Mouse (Mus musculus): Measurements from ENCODE around the gene Gps2. TPM values are rescaled to one million over a fixed set of nuclear protein-coding genes. Genes with fewer than 3 reads are reported as not detected.

Gene Gps2
- polyA plus RNA-seq, 1 experiment from 2014 or later = 63.0 TPM

DNA sequence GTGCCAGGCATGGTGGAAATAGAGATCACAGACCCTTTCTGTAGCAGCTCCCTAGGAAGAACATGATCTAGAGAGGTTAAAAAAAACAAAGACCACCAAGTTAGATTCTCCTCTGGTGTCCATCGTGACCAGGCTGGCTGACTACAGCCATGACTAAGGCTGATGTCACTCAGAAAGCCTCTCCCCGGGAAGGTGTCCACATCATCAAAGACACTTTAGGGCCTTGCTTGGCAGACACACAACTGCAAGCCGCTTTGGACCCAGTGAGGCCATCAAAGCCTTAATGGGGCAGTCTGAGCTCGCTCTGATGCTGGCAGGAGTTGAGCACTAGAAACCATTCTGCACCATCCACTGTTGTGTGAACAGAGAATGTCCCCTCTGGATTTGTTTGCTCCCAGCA is 41.2 kb upstream of the Gps2 start:
- DNase-seq (ENCODE audit: low spot score) = no peak
- no peaks in the 10 kb centered on the region for H3K27me3 ChIP-seq (ENCODE audit: insufficient read depth, low read length)
- H3K4me3 ChIP-seq (replicated peaks; ENCODE audit: low read depth, low read length) = no peak overlapping the region
- no peak for ATAC-seq (replicated peaks; ENCODE audit: low FRiP score, low read depth)
- 71% methylated on average over 4 of the region's 4 CpGs for WGBS
- no peak overlapping the region for H3K27ac ChIP-seq
- no peaks in the 10 kb centered on the region for H3K9me3 ChIP-seq (replicated peaks; ENCODE audit: low read length)
- TF ChIP-seq CTCF (IDR thresholded peaks at IDR 0.05; ENCODE audit: low read depth) = no peak
- H3K4me1 ChIP-seq (replicated peaks; ENCODE audit: insufficient read depth, low read length) = peaks cover 4% of the 10 kb centered on the region; the same call in 1 of the 2 replicates
- no peak overlapping the region for H3K9ac ChIP-seq (ENCODE audit: low read depth, low read length)
- H3K4me2 ChIP-seq (ENCODE audit: low read length) = no peak overlapping the region
- no peaks in the 10 kb centered on the region for H3K36me3 ChIP-seq (ENCODE audit: insufficient read depth, low read length)

DNA sequence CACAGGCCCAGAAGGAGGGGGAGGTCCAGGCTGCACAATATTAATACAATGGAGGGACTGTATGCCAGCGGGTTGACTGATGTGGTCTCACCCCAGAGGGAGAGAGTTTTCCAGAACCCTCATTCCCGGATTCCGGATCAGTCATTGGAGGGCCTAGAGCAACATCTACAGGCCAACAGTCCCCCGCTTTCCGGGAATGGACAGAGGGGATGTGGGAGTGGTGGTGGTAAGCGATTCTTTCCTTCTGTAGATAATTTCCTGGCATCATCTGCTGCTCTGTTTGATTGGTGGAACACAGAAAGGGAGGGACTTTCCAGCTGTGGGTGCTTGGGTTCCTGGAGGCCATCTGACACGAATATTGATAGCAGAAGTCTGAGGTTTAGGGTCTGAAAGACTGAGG is 37.5 kb upstream of the Gps2 start:
- peak; percentile 18; the same call in 1 of the 2 replicates for TF ChIP-seq CTCF (IDR thresholded peaks at IDR 0.05; ENCODE audit: low read depth)
- Histone ChIP-seq H3K27me3 (ENCODE audit: insufficient read depth, low read length) (no peaks in the 10 kb centered on the region), H3K9me3 (replicated peaks; ENCODE audit: low read length) (no peaks in the 10 kb centered on the region), H3K27ac (0 out of 2 replicates have a peak overlapping the region, but pooled peaks have one; percentile 25), H3K4me2 (ENCODE audit: low read length) (no peak overlapping the region), H3K4me1 (replicated peaks; ENCODE audit: insufficient read depth, low read length) (peaks cover 21% of the 10 kb centered on the region), H3K4me3 (replicated peaks; ENCODE audit: low read depth, low read length) (no peak overlapping the region), H3K9ac (ENCODE audit: low read depth, low read length) (no peak overlapping the region), H3K36me3 (ENCODE audit: insufficient read depth, low read length) (no peaks in the 10 kb centered on the region)
- peak; percentile 69 for DNase-seq (ENCODE audit: low spot score)
- ATAC-seq (replicated peaks; ENCODE audit: low FRiP score, low read depth) = no peak
- WGBS = 48% methylated on average over 7 of the region's 7 CpGs

- DNase-seq (ENCODE audit: low spot score) (peak; percentile 95), ATAC-seq (replicated peaks; ENCODE audit: low FRiP score, low read depth) (peak; percentile 43)
- H3K27ac ChIP-seq = 0 out of 2 replicates have a peak overlapping the region, but pooled peaks have one; percentile 25
- H3K4me3 ChIP-seq (replicated peaks; ENCODE audit: low read depth, low read length) = no peak overlapping the region
- H3K9ac ChIP-seq (ENCODE audit: low read depth, low read length) = no peak overlapping the region
- 5% methylated on average over 12 of the region's 12 CpGs for WGBS
- peak overlapping the region; percentile 9; the same call in 1 of the 2 replicates for H3K4me2 ChIP-seq (ENCODE audit: low read length)
- no peaks in the 10 kb centered on the region for H3K9me3 ChIP-seq (replicated peaks; ENCODE audit: low read length)
- TF ChIP-seq CTCF (IDR thresholded peaks at IDR 0.05; ENCODE audit: low read depth) = peak; percentile 97
- H3K4me1 ChIP-seq (replicated peaks; ENCODE audit: insufficient read depth, low read length) = peaks cover 27% of the 10 kb centered on the region
- no peaks in the 10 kb centered on the region for H3K27me3 ChIP-seq (ENCODE audit: insufficient read depth, low read length)
- H3K36me3 ChIP-seq (ENCODE audit: insufficient read depth, low read length) = no peaks in the 10 kb centered on the region
Observed at GRCm38 (mm10) chr11:69876867-69877266, 36.8 kb upstream of the Gps2 start.

DNA sequence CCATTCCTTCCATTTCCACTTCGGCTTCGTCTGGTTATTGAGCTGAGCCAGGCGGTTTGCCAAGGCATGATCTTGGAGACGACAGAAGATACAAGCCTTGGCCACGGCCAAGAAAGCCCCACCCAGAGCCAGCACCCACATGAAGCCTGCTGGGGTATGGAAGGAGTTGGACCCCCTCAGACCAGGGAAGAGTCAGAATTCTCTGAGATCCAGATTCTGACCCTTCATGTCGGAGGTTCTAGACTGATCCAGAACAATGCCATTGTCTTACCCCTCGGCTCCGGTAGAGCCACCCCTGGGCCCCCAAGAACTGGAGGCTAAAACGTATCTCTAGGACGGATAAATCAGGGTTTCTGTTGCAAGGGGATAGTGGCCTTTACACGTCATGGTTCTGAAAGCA is 35.8 kb upstream of the Gps2 start, which contains the start of gene Tmem95:
TSS of gene Tmem95 (minus strand) at position 141 of the 400 bp plus-strand sequence.
- H3K36me3 ChIP-seq (ENCODE audit: insufficient read depth, low read length) = no peaks in the 10 kb centered on the region
- TF ChIP-seq CTCF (IDR thresholded peaks at IDR 0.05; ENCODE audit: low read depth) = no peak
- no peak within 1 kb of the TSS for H3K9ac ChIP-seq (ENCODE audit: low read depth, low read length)
- H3K27me3 ChIP-seq (ENCODE audit: insufficient read depth, low read length) = no peaks in the 10 kb centered on the region
- H3K4me1 ChIP-seq (replicated peaks; ENCODE audit: insufficient read depth, low read length) = peaks cover 27% of the 10 kb centered on the region
- WGBS = 84% methylated on average over 11 of the region's 11 CpGs
- 0 out of 2 replicates have a peak within 1 kb of the TSS, but pooled peaks have one; percentile 25 for H3K27ac ChIP-seq
- H3K4me2 ChIP-seq (ENCODE audit: low read length) = peak within 1 kb of the TSS; percentile 82
- no peaks in the 10 kb centered on the region for H3K9me3 ChIP-seq (replicated peaks; ENCODE audit: low read length)
- ATAC-seq (replicated peaks; ENCODE audit: low FRiP score, low read depth) (no peak), DNase-seq (ENCODE audit: low spot score) (no peak)
- H3K4me3 ChIP-seq (replicated peaks; ENCODE audit: low read depth, low read length) = no peak within 1 kb of the TSS

- no peak for TF ChIP-seq CTCF (IDR thresholded peaks at IDR 0.05; ENCODE audit: low read depth)
- Histone ChIP-seq H3K27ac (no peak overlapping the region), H3K27me3 (ENCODE audit: insufficient read depth, low read length) (no peaks in the 10 kb centered on the region), H3K9ac (ENCODE audit: low read depth, low read length) (no peak overlapping the region), H3K36me3 (ENCODE audit: insufficient read depth, low read length) (no peaks in the 10 kb centered on the region), H3K9me3 (replicated peaks; ENCODE audit: low read length) (no peaks in the 10 kb centered on the region), H3K4me1 (replicated peaks; ENCODE audit: insufficient read depth, low read length) (peaks cover 27% of the 10 kb centered on the region), H3K4me2 (ENCODE audit: low read length) (0 out of 2 replicates have a peak overlapping the region, but pooled peaks have one; percentile 82), H3K4me3 (replicated peaks; ENCODE audit: low read depth, low read length) (no peak overlapping the region)
- DNase-seq (ENCODE audit: low spot score) (no peak), ATAC-seq (replicated peaks; ENCODE audit: low FRiP score, low read depth) (no peak)
- 90% methylated on average over 3 of the region's 3 CpGs for WGBS
Observed at GRCm38 (mm10) chr11:69878399-69878798, 35.3 kb upstream of the Gps2 start.

DNA sequence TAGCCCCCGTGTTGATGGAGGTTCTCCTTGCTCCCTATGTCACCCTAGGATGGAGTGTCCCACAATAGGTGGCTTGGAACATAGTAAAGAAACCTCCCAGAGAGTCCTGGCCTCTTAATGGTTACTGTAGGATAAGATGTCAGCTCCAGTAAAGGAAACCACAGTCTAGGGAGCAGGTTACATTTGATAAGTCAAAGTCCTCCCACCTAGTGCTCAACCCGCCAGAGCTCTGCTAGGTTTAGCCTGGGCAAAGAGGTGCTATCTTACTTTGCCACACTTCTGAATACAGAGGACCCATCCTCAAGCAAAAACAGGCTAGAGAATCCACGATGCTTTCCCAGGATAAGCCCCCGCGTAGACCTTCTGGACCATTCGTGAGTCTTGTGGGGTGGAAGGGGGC is 34.7 kb upstream of the Gps2 start:
- peak overlapping the region; percentile 82 for H3K4me2 ChIP-seq (ENCODE audit: low read length)
- peaks cover 27% of the 10 kb centered on the region for H3K4me1 ChIP-seq (replicated peaks; ENCODE audit: insufficient read depth, low read length)
- TF ChIP-seq CTCF (IDR thresholded peaks at IDR 0.05; ENCODE audit: low read depth) = no peak
- peak overlapping the region; percentile 46 for H3K4me3 ChIP-seq (replicated peaks; ENCODE audit: low read depth, low read length)
- H3K27ac ChIP-seq = no peak overlapping the region
- H3K27me3 ChIP-seq (ENCODE audit: insufficient read depth, low read length) = no peaks in the 10 kb centered on the region
- H3K9ac ChIP-seq (ENCODE audit: low read depth, low read length) = peak overlapping the region; percentile 59; the same call in 1 of the 2 replicates
- no peaks in the 10 kb centered on the region for H3K36me3 ChIP-seq (ENCODE audit: insufficient read depth, low read length)
- DNase-seq (ENCODE audit: low spot score) (no peak), ATAC-seq (replicated peaks; ENCODE audit: low FRiP score, low read depth) (no peak)
- 80% methylated on average over 6 of the region's 6 CpGs for WGBS
- no peaks in the 10 kb centered on the region for H3K9me3 ChIP-seq (replicated peaks; ENCODE audit: low read length)

DNA sequence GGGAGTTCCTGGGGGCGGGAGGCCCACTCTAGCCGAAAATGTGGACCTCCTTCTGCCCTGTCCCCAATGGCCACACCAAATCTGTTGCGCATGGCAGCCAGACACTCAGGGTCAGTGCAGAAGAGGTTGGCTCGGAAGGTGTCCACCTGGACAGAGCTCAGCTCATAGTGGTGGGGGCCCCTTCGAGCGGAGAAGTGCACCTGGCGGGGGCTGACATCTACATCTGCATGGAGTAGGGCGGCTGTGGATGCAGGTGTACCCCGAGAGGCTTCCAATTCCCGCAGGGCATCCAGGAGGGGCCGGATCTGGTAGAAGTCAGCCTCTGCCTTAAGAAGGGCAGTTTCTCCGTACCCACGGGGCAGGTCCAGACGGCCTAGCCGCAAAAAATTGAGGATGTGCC is 34.0 kb upstream of the Gps2 start:
- Histone ChIP-seq H3K27me3 (ENCODE audit: insufficient read depth, low read length) (no peaks in the 10 kb centered on the region), H3K9me3 (replicated peaks; ENCODE audit: low read length) (no peaks in the 10 kb centered on the region), H3K4me3 (replicated peaks; ENCODE audit: low read depth, low read length) (peak overlapping the region; percentile 46), H3K4me1 (replicated peaks; ENCODE audit: insufficient read depth, low read length) (peaks cover 27% of the 10 kb centered on the region), H3K4me2 (ENCODE audit: low read length) (peak overlapping the region; percentile 82), H3K9ac (ENCODE audit: low read depth, low read length) (peak overlapping the region; percentile 59), H3K36me3 (ENCODE audit: insufficient read depth, low read length) (no peaks in the 10 kb centered on the region), H3K27ac (peak overlapping the region; percentile 42; the same call in 1 of the 2 replicates)
- no peak for DNase-seq (ENCODE audit: low spot score)
- no peak for ATAC-seq (replicated peaks; ENCODE audit: low FRiP score, low read depth)
- TF ChIP-seq CTCF (IDR thresholded peaks at IDR 0.05; ENCODE audit: low read depth) = no peak
- 49% methylated on average over 15 of the region's 15 CpGs for WGBS
